Mouse (Mus musculus): Measurements from ENCODE around the gene Slc44a4.

DNA sequence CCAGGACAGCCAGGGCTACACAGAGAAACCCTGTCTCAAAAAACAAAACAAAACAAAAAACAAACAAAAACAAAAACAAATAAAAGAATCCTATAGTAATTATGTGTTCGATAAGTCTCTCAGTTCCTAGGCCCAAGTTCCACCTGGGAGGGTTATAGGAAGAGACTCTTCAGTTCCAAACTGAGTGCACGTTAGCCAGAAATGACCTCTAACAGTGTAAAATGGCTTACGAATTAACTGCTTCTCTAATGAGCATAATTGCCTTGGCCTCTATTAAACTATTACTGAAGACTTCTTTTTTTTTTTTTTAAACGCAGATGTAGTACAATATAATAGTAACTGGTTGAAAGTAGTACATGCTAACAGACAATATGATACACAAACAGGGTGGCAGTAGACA, 39.6 kb downstream of the Slc44a4 start:
- TF ChIP-seq CTCF (IDR thresholded peaks at IDR 0.05) (no peak), POLR2A (IDR thresholded peaks at IDR 0.05; ENCODE audit: insufficient read depth, low read depth, low read length) (no peak), EP300 (IDR thresholded peaks at IDR 0.05; ENCODE audit: insufficient read depth, low read depth, low read length) (no peak)

Data from heart, adult 2 months (tissue).